Mouse (Mus musculus): ENCODE results near the gene Crip2. TPM values are rescaled to one million over a fixed set of nuclear protein-coding genes. Genes with fewer than 3 reads are reported as not detected.
A peak's percentile ranks its signal among the peaks of the same experiment; 100 is the strongest.

Gene Crip2
- 223 and 227 TPM in 2 replicates for polyA plus RNA-seq (2016; fragmentation: Nextera tagmentation; extraction: Ambion mirVana)

- Histone ChIP-seq H3K9ac (peak within 1 kb of the TSS; percentile 61), H3K4me2 (peak within 1 kb of the TSS; percentile 75), H3K4me3 (replicated peaks) (peak within 1 kb of the TSS; percentile 57), H3K27me3 (0 out of 2 replicates have a peak, but pooled peaks cover 9% of the 10 kb centered on the region), H3K9me3 (no peaks in the 10 kb centered on the region), H3K36me3 (replicated peaks) (peaks cover 54% of the 10 kb centered on the region), H3K27ac (peak within 1 kb of the TSS; percentile 93), H3K4me1 (peaks cover 49% of the 10 kb centered on the region)
- peak; percentile 91 for ATAC-seq (ENCODE audit: low FRiP score)
- under 1% methylated on average over 66 of the region's 68 CpGs for WGBS
Measured at GRCm38 (mm10) chr12:113139908-113140615, at the start of gene Crip2. Crip2 (plus strand) TSS chr12:113140236.

- peaks cover 35% of the 10 kb centered on the region for H3K4me1 ChIP-seq
- no peak overlapping the region for H3K27ac ChIP-seq
- no peaks in the 10 kb centered on the region; the same call in 1 of the 2 replicates for H3K36me3 ChIP-seq (replicated peaks)
- H3K9ac ChIP-seq, result peak overlapping the region; percentile 100; the same call in 1 of the 2 replicates
- 85% methylated on average over 5 of the region's 5 CpGs for WGBS
- no peak; the same call in 1 of the 2 replicates for ATAC-seq (ENCODE audit: low FRiP score)
- H3K4me3 ChIP-seq (replicated peaks), result peak overlapping the region; percentile 99
- H3K9me3 ChIP-seq, result no peaks in the 10 kb centered on the region
- no peaks in the 10 kb centered on the region for H3K27me3 ChIP-seq
- H3K4me2 ChIP-seq, result peak overlapping the region; percentile 89
Measured at GRCm38 (mm10) chr12:113097040-113097439, 43.0 kb upstream of the Crip2 start.

DNA sequence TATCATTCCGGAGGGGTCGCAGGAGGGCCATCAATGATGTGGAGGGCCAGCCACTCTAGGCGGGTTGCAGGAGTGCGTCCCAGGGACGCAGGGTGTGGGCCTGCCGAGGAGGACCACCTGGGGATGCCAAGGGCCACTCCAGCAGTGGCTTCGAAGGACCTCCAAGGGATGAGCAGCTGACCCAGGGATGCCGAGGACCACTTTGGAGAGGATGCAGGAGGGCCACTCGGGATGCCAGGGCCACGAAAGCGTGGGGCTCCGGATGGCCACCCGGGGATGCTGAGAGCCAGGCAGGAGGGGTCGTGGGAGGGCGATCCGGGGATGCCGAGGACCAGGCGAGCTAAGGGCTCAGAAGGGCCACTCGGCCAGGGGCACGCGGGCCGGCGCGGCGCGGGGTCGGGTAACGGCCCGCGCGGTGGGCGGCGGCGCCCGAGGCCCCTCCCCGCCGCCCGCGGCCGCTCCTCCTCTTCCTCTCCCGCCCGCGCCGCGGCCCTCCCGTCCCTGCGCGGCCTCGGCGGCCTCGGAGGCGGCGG is 42.2 kb upstream of the Crip2 start, which contains the start of gene Mta1:
Gene Mta1, plus strand, starts transcription at position 530 of the 533 bp plus-strand sequence.
- ATAC-seq (ENCODE audit: low FRiP score), result peak; percentile 82
- Histone ChIP-seq H3K36me3 (replicated peaks) (no peaks in the 10 kb centered on the region; the same call in 1 of the 2 replicates), H3K27ac (peak within 1 kb of the TSS; percentile 87), H3K4me2 (peak within 1 kb of the TSS; percentile 92), H3K4me1 (peaks cover 36% of the 10 kb centered on the region), H3K4me3 (replicated peaks) (peak within 1 kb of the TSS; percentile 99), H3K9ac (peak within 1 kb of the TSS; percentile 100), H3K9me3 (no peaks in the 10 kb centered on the region), H3K27me3 (no peaks in the 10 kb centered on the region)
- 3% methylated on average over 13 of the region's 53 CpGs for WGBS

DNA sequence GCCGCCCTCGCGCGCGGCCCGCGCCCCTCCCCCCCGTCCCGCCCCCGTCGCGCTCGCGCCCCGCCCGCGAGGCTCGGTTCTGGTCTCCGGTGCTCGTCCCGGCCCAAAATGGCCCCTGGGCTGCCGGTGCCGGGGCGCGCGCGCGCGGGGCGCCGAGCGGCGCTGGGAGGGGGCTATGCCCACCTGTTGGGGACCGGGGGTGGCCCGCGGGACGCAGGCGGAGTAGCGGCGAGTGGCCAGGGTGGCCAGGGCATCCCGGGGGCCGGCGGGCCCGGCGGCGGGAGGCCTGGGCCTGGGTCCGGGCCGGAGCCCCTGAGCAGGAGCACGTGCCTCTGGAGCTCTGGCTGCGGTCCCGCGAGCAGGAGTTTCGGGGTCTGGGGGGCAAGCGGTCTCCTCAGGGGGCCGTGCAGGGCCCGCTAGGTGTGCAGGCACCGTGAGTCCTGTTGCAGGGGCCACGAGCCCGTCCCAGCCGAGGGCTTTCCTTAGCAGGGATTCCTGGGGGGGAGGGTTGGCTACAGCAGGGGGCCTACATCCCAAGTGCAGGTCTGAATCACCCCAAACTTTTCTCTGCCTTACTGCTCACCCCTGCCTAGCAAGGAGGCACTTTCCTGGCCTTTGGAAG is 41.4 kb upstream of the Crip2 start:
- Histone ChIP-seq H3K4me2 (peak overlapping the region; percentile 92), H3K9ac (peak overlapping the region; percentile 100), H3K4me3 (replicated peaks) (peak overlapping the region; percentile 99), H3K36me3 (replicated peaks) (no peaks in the 10 kb centered on the region; the same call in 1 of the 2 replicates), H3K9me3 (no peaks in the 10 kb centered on the region), H3K4me1 (peaks cover 41% of the 10 kb centered on the region), H3K27ac (peak overlapping the region; percentile 87), H3K27me3 (no peaks in the 10 kb centered on the region)
- ATAC-seq (ENCODE audit: low FRiP score), result peak; percentile 28; the same call in 1 of the 2 replicates
- WGBS, result under 1% methylated on average over 47 of the region's 60 CpGs

- ATAC-seq (ENCODE audit: low FRiP score), result no peak
- Histone ChIP-seq H3K36me3 (replicated peaks) (peaks cover 3% of the 10 kb centered on the region), H3K9ac (peak overlapping the region; percentile 100), H3K9me3 (no peaks in the 10 kb centered on the region), H3K4me3 (replicated peaks) (peak overlapping the region; percentile 99), H3K4me2 (peak overlapping the region; percentile 92), H3K27me3 (no peaks in the 10 kb centered on the region), H3K27ac (0 out of 2 replicates have a peak overlapping the region, but pooled peaks have one; percentile 36), H3K4me1 (peaks cover 41% of the 10 kb centered on the region)
- 43% methylated on average over 6 of the region's 6 CpGs for WGBS
Measured at GRCm38 (mm10) chr12:113099470-113100237, 40.4 kb upstream of the Crip2 start.

GRCm38 (mm10) chr12:113100448-113101076 is 39.5 kb upstream of the Crip2 start:
- peaks cover 41% of the 10 kb centered on the region for H3K4me1 ChIP-seq
- peak overlapping the region; percentile 36; the same call in 1 of the 2 replicates for H3K27ac ChIP-seq
- no peak for ATAC-seq (ENCODE audit: low FRiP score)
- H3K9ac ChIP-seq, result 0 out of 2 replicates have a peak overlapping the region, but pooled peaks have one; percentile 100
- 78% methylated on average over 5 of the region's 5 CpGs for WGBS
- peak overlapping the region; percentile 92; the same call in 1 of the 2 replicates for H3K4me2 ChIP-seq
- no peaks in the 10 kb centered on the region for H3K9me3 ChIP-seq
- peaks cover 9% of the 10 kb centered on the region for H3K36me3 ChIP-seq (replicated peaks)
- H3K4me3 ChIP-seq (replicated peaks), result no peak overlapping the region; the same call in 1 of the 2 replicates
- no peaks in the 10 kb centered on the region for H3K27me3 ChIP-seq

GRCm38 (mm10) chr12:113101251-113101960 is 38.6 kb upstream of the Crip2 start:
- Histone ChIP-seq H3K9me3 (no peaks in the 10 kb centered on the region), H3K4me1 (peaks cover 41% of the 10 kb centered on the region), H3K9ac (no peak overlapping the region), H3K27me3 (no peaks in the 10 kb centered on the region), H3K4me3 (replicated peaks) (no peak overlapping the region), H3K36me3 (replicated peaks) (peaks cover 9% of the 10 kb centered on the region), H3K4me2 (no peak overlapping the region), H3K27ac (no peak overlapping the region)
- ATAC-seq (ENCODE audit: low FRiP score), result no peak
- 83% methylated on average over 9 of the region's 9 CpGs for WGBS

GRCm38 (mm10) chr12:113102461-113102860 is 37.6 kb upstream of the Crip2 start:
- peaks cover 9% of the 10 kb centered on the region for H3K36me3 ChIP-seq (replicated peaks)
- WGBS, result 65% methylated on average over 6 of the region's 6 CpGs
- H3K9me3 ChIP-seq, result no peaks in the 10 kb centered on the region
- H3K27ac ChIP-seq, result no peak overlapping the region
- no peak overlapping the region for H3K9ac ChIP-seq
- H3K27me3 ChIP-seq, result no peaks in the 10 kb centered on the region
- ATAC-seq (ENCODE audit: low FRiP score), result no peak
- no peak overlapping the region for H3K4me3 ChIP-seq (replicated peaks)
- no peak overlapping the region for H3K4me2 ChIP-seq
- H3K4me1 ChIP-seq, result peaks cover 35% of the 10 kb centered on the region

DNA sequence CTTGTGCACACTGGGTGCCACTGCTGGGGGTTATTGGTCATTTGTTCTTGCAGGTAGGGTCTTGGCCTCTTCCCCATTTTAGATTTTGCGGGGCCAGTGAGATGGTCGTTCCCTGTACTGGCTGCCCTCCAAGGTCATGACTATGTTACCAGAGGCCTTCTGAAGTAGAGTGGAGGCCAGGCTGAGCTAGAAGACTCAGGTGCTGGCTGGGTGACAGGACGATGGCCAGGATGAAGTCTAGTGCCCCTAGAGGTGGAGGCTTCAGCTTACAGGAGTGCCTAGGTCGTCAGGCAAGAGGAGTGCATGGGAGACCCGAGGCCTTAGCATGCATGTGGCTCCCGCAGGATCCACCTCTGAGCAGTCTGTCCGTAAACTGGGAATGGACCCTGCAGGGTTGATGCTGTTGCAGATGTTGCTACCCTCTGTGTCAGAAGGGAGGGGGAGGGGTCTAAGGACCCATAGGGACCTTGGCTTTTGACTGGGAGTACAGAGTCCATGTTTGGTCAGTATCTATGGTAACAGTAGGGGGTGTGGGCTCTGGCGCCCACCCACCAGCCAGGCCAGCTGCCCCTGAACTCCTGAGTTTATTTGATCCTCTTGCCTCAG is 36.1 kb upstream of the Crip2 start:
- 89% methylated on average over 8 of the region's 8 CpGs for WGBS
- peaks cover 29% of the 10 kb centered on the region for H3K4me1 ChIP-seq
- H3K9ac ChIP-seq, result no peak overlapping the region
- no peak overlapping the region for H3K4me2 ChIP-seq
- H3K27me3 ChIP-seq, result no peaks in the 10 kb centered on the region
- H3K4me3 ChIP-seq (replicated peaks), result no peak overlapping the region
- no peak for ATAC-seq (ENCODE audit: low FRiP score)
- peaks cover 10% of the 10 kb centered on the region for H3K36me3 ChIP-seq (replicated peaks)
- H3K27ac ChIP-seq, result no peak overlapping the region
- H3K9me3 ChIP-seq, result no peaks in the 10 kb centered on the region

DNA sequence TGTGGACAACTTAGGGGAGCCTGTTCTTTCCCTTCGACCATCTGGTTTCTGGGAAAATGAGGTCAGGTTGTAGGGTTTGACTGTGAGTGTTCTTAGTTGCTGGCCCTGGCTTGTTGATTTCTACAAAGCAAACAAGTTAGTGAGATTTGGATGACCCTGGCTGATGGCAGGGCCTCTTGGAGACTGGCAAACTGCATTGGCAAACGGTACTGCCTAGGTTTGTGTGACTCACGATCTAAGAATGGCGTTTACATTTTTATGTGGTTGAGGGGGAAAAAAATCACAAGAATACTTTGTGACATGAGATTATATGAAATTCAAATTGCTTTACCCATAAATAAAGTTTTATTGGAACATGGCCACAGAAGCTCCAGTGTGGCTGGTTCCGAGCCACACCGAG is 33.6 kb upstream of the Crip2 start:
- Histone ChIP-seq H3K9ac (no peak overlapping the region), H3K9me3 (no peaks in the 10 kb centered on the region), H3K4me1 (peaks cover 6% of the 10 kb centered on the region; the same call in 1 of the 2 replicates), H3K36me3 (replicated peaks) (peaks cover 13% of the 10 kb centered on the region), H3K4me3 (replicated peaks) (no peak overlapping the region), H3K27ac (no peak overlapping the region), H3K27me3 (no peaks in the 10 kb centered on the region), H3K4me2 (no peak overlapping the region)
- ATAC-seq (ENCODE audit: low FRiP score), result no peak
- 94% methylated on average over 6 of the region's 6 CpGs for WGBS
